Mouse (Mus musculus) erythroid progenitor cell, adult 5-6 weeks (primary cell): ENCODE data around the gene Spc24. TPM values are rescaled to one million over a fixed set of nuclear protein-coding genes. Genes with fewer than 3 reads are reported as not detected.

Source experiments
- ATAC-seq: replicated peaks from 2 replicates; pipeline ENCODE4 v1.8.0; 2016; ENCODE audit warnings: moderate number of reproducible peaks, mild to moderate bottlenecking, moderate TSS enrichment, inconsistent platforms; ENCODE audit not compliant: poor library complexity, low FRiP score, severe bottlenecking
- total RNA-seq, 2 experiments: library from RNA; stranded (forward) in 1 of 2; stranded (reverse) in 1 of 2; fragments of 150-400 nt in 1 of 2; fragments of 186-747, 209-891 nt in 1 of 2; gene quantifications; 2 replicates each; pipeline versions ENCODE4 v1.2.3 to v1.2.4; 2015 to 2017; ENCODE audit warnings: low replicate concordance in 2 of 2

Spc24 gene
- total RNA-seq, 2 experiments from 2014 or later, result 50.7 to 68.7 TPM

GRCm38 (mm10) chr9:21751347-21751746, 8.8 kb downstream of the Spc24 start:
- no peak for ATAC-seq

- ATAC-seq, result no peak
These were observed 9.7 kb downstream of the Spc24 start for GRCm38 (mm10) chr9:21750370-21750769.

- no peak for ATAC-seq
These were observed 10.6 kb downstream of the Spc24 start for GRCm38 (mm10) chr9:21749382-21750118.

- no peak for ATAC-seq
These were observed 11.6 kb downstream of the Spc24 start for GRCm38 (mm10) chr9:21748491-21748890.

- no peak for ATAC-seq
These were observed 12.1 kb downstream of the Spc24 start for GRCm38 (mm10) chr9:21748033-21748432.

GRCm38 (mm10) chr9:21747238-21747774, 12.8 kb downstream of the Spc24 start:
- ATAC-seq, result no peak

GRCm38 (mm10) chr9:21741514-21741913, 18.6 kb downstream of the Spc24 start:
- ATAC-seq, result peak; percentile 31; the same call in 1 of the 2 replicates

GRCm38 (mm10) chr9:21740427-21740826, 19.7 kb downstream of the Spc24 start:
- ATAC-seq, result no peak

GRCm38 (mm10) chr9:21738776-21739175, 21.3 kb downstream of the Spc24 start:
- no peak for ATAC-seq

- no peak for ATAC-seq
These were observed 22.9 kb downstream of the Spc24 start for GRCm38 (mm10) chr9:21737188-21737587.

GRCm38 (mm10) chr9:21736580-21736979, 23.5 kb downstream of the Spc24 start:
- ATAC-seq, result no peak

GRCm38 (mm10) chr9:21735126-21735525, 25.0 kb downstream of the Spc24 start:
- ATAC-seq, result no peak

- ATAC-seq, result no peak
These were observed 26.1 kb downstream of the Spc24 start for GRCm38 (mm10) chr9:21733989-21734388.

- no peak for ATAC-seq
These were observed 26.7 kb downstream of the Spc24 start for GRCm38 (mm10) chr9:21733446-21733845.

GRCm38 (mm10) chr9:21732288-21732687, 27.8 kb downstream of the Spc24 start:
- no peak for ATAC-seq

- no peak for ATAC-seq
These were observed 30.8 kb downstream of the Spc24 start for GRCm38 (mm10) chr9:21729264-21729663.

GRCm38 (mm10) chr9:21728261-21728832, 31.8 kb downstream of the Spc24 start:
- no peak for ATAC-seq

- no peak for ATAC-seq
These were observed 33.7 kb downstream of the Spc24 start for GRCm38 (mm10) chr9:21726218-21726975.

- no peak for ATAC-seq
These were observed 34.6 kb downstream of the Spc24 start for GRCm38 (mm10) chr9:21725224-21726121.

GRCm38 (mm10) chr9:21724147-21724536, 36.0 kb downstream of the Spc24 start:
- peak; percentile 86 for ATAC-seq
